Mouse (Mus musculus) myocyte (in vitro differentiated cells): ENCODE measurements around the gene Dlg2. TPM values are rescaled to one million over a fixed set of nuclear protein-coding genes. Genes with fewer than 3 reads are reported as not detected.

Experiments
- H3K27me3 ChIP-seq: one replicate; pipeline ENCODE4 v1.6.1; 2011; ENCODE audit not compliant: control insufficient read depth, insufficient read depth, insufficient read length
- H3K36me3 ChIP-seq: one replicate; pipeline ENCODE4 v1.6.1; 2011; ENCODE audit not compliant: control insufficient read depth, insufficient read depth
- H3K4me2 ChIP-seq: one replicate; pipeline ENCODE4 v1.6.1; 2011; ENCODE audit warnings: low read depth, control low read depth
- H3K4me3 ChIP-seq: one replicate; pipeline ENCODE4 v1.5.1; 2011; ENCODE audit warnings: mild to moderate bottlenecking, control low read depth, moderate library complexity
- H3K79me2 ChIP-seq: one replicate; pipeline ENCODE4 v1.6.1; 2011; ENCODE audit not compliant: control insufficient read depth, insufficient read depth
- H3ac ChIP-seq: one replicate; pipeline ENCODE4 v1.6.1; 2011; ENCODE audit not compliant: control insufficient read depth, insufficient read length
- CEBPB ChIP-seq: IDR thresholded peaks from 2 replicates; pipeline ENCODE4 v1.6.1; 2011; ENCODE audit warnings: mild to moderate bottlenecking, moderate library complexity; ENCODE audit not compliant: poor library complexity, insufficient read depth, severe bottlenecking
- E2F4 ChIP-seq: IDR thresholded peaks from one replicate; pipeline ENCODE4 v1.6.1; 2011; ENCODE audit warnings: mild to moderate bottlenecking, control low read depth, moderate library complexity; ENCODE audit not compliant: insufficient read depth
- MAX ChIP-seq: IDR thresholded peaks from one replicate; pipeline ENCODE4 v1.6.1; 2011; ENCODE audit warnings: low read depth, mild to moderate bottlenecking, control low read depth
- MYOD1 ChIP-seq, 3 experiments: IDR thresholded peaks; one replicate each; pipeline ENCODE4 v1.6.1; 2011; ENCODE audit warnings: control low read depth in 2 of 3, low read depth in 2 of 3, mild to moderate bottlenecking in 2 of 3, moderate library complexity in 1 of 3; ENCODE audit not compliant: insufficient read length in 2 of 3, control insufficient read depth in 1 of 3
- MYOG ChIP-seq, 3 experiments: IDR thresholded peaks; one replicate each; pipeline ENCODE4 v1.6.1; 2011; ENCODE audit warnings: control low read depth in 2 of 3, low read depth in 2 of 3, mild to moderate bottlenecking in 2 of 3; ENCODE audit not compliant: insufficient read length in 2 of 3, control insufficient read depth in 1 of 3, insufficient read depth in 1 of 3
- POLR2A ChIP-seq: IDR thresholded peaks from one replicate; pipeline ENCODE4 v1.6.1; 2011; ENCODE audit warnings: low read depth, mild to moderate bottlenecking, control low read depth, moderate library complexity; ENCODE audit not compliant: insufficient read length
- POLR2AphosphoS2 ChIP-seq: IDR thresholded peaks from one replicate; pipeline ENCODE4 v1.6.1; 2011; ENCODE audit warnings: low read depth, control low read depth; ENCODE audit not compliant: insufficient read length
- REST ChIP-seq: IDR thresholded peaks from one replicate; pipeline ENCODE4 v1.6.1; 2011; ENCODE audit warnings: mild to moderate bottlenecking, control low read depth, moderate library complexity; ENCODE audit not compliant: insufficient read depth, insufficient read length
- SRF ChIP-seq: IDR thresholded peaks from one replicate; pipeline ENCODE4 v1.6.1; 2011; ENCODE audit warnings: low read depth; ENCODE audit not compliant: control insufficient read depth, insufficient read length
- TCF12 ChIP-seq: IDR thresholded peaks from one replicate; pipeline ENCODE4 v1.6.1; 2011; ENCODE audit warnings: mild to moderate bottlenecking, control low read depth; ENCODE audit not compliant: poor library complexity, insufficient read depth, severe bottlenecking
- TCF3 ChIP-seq: IDR thresholded peaks from one replicate; pipeline ENCODE4 v1.6.1; 2011; ENCODE audit warnings: low read depth, control low read depth; ENCODE audit not compliant: insufficient read length
- USF1 ChIP-seq: IDR thresholded peaks from one replicate; pipeline ENCODE4 v1.6.1; 2011; ENCODE audit warnings: low read depth, mild to moderate bottlenecking, control low read depth, moderate library complexity
- polyA plus RNA-seq: library from polyadenylated mRNA; unstranded; fragments of >200 nt; fragmentation: generic; extraction: Trizol; gene quantifications from one replicate; pipeline ENCODE4 v1.2.1, GENCODE M21; 2012; ENCODE audit warnings: missing spikeins

Gene Dlg2
- polyA plus RNA-seq, 1 experiment, result 0.65 TPM

GRCm38 (mm10) chr7:91154096-91154495, 677.6 kb downstream of the Dlg2 start:
- H3K4me3 ChIP-seq, result no peak overlapping the region
- H3K27me3 ChIP-seq, result no peaks in the 10 kb centered on the region
- no peak overlapping the region for H3K4me2 ChIP-seq
- TF ChIP-seq MYOG (IDR thresholded peaks at IDR 0.05; ENCODE audit: control insufficient read depth in 1 of 3, insufficient read depth in 1 of 3, insufficient read length in 2 of 3, low read depth in 2 of 3) (no peak), SRF (no peak), POLR2AphosphoS2 (no peak), USF1 (no peak), MAX (no peak), E2F4 (no peak), TCF12 (no peak), CEBPB (no peak), MYOD1 (IDR thresholded peaks at IDR 0.05; ENCODE audit: control insufficient read depth in 1 of 3, insufficient read length in 2 of 3, low read depth in 2 of 3) (no peak)
- no peak overlapping the region for H3ac ChIP-seq
- H3K79me2 ChIP-seq, result no peaks in the 10 kb centered on the region
- H3K36me3 ChIP-seq, result no peaks in the 10 kb centered on the region

- Histone ChIP-seq H3ac (no peak overlapping the region), H3K36me3 (no peaks in the 10 kb centered on the region), H3K4me3 (no peak overlapping the region), H3K79me2 (no peaks in the 10 kb centered on the region), H3K27me3 (no peaks in the 10 kb centered on the region), H3K4me2 (no peak overlapping the region)
- TF ChIP-seq USF1 (no peak), MYOD1 (IDR thresholded peaks at IDR 0.05; ENCODE audit: control insufficient read depth in 1 of 3, insufficient read length in 2 of 3, low read depth in 2 of 3) (no peak), SRF (no peak), TCF3 (no peak), POLR2A (no peak), TCF12 (no peak), CEBPB (no peak), MAX (no peak), REST (no peak), POLR2AphosphoS2 (no peak), E2F4 (no peak), MYOG (IDR thresholded peaks at IDR 0.05; ENCODE audit: control insufficient read depth in 1 of 3, insufficient read depth in 1 of 3, insufficient read length in 2 of 3, low read depth in 2 of 3) (no peak)
Observed at GRCm38 (mm10) chr7:91159144-91159543, 682.7 kb downstream of the Dlg2 start.

- H3K4me2 ChIP-seq, result no peak overlapping the region
- H3K27me3 ChIP-seq, result no peaks in the 10 kb centered on the region
- H3K79me2 ChIP-seq, result no peaks in the 10 kb centered on the region
- no peaks in the 10 kb centered on the region for H3K36me3 ChIP-seq
- H3K4me3 ChIP-seq, result no peak overlapping the region
- no peak overlapping the region for H3ac ChIP-seq
- TF ChIP-seq POLR2A (no peak), POLR2AphosphoS2 (no peak), TCF3 (no peak), TCF12 (no peak), MYOG (IDR thresholded peaks at IDR 0.05; ENCODE audit: control insufficient read depth in 1 of 3, insufficient read depth in 1 of 3, insufficient read length in 2 of 3, low read depth in 2 of 3) (no peak), MYOD1 (IDR thresholded peaks at IDR 0.05; ENCODE audit: control insufficient read depth in 1 of 3, insufficient read length in 2 of 3, low read depth in 2 of 3) (no peak), USF1 (no peak), REST (no peak), SRF (no peak), CEBPB (no peak), MAX (no peak), E2F4 (no peak)
Observed at GRCm38 (mm10) chr7:91161643-91162175, 685.2 kb downstream of the Dlg2 start.

- Histone ChIP-seq H3K4me3 (no peak overlapping the region), H3K27me3 (no peaks in the 10 kb centered on the region), H3K79me2 (no peaks in the 10 kb centered on the region), H3ac (no peak overlapping the region), H3K4me2 (no peak overlapping the region), H3K36me3 (no peaks in the 10 kb centered on the region)
- no peak for TF ChIP-seq MYOG (IDR thresholded peaks at IDR 0.05; ENCODE audit: control insufficient read depth in 1 of 3, insufficient read depth in 1 of 3, insufficient read length in 2 of 3, low read depth in 2 of 3)
- TF ChIP-seq CEBPB, result no peak
- no peak for TF ChIP-seq POLR2A
- TF ChIP-seq TCF12, result no peak
- TF ChIP-seq POLR2AphosphoS2, result no peak
- no peak for TF ChIP-seq MAX
- TF ChIP-seq SRF, result no peak
- TF ChIP-seq MYOD1 (IDR thresholded peaks at IDR 0.05; ENCODE audit: control insufficient read depth in 1 of 3, insufficient read length in 2 of 3, low read depth in 2 of 3), result no peak
- TF ChIP-seq REST, result no peak
- no peak for TF ChIP-seq USF1
- TF ChIP-seq TCF3, result no peak
- TF ChIP-seq E2F4, result no peak
Observed at GRCm38 (mm10) chr7:91173560-91173959, 697.1 kb downstream of the Dlg2 start.
